Mouse (Mus musculus) liver, embryonic 18 days (tissue): ENCODE measurements around the gene Tcl1b5. TPM values are rescaled to one million over a fixed set of nuclear protein-coding genes. Genes with fewer than 3 reads are reported as not detected.

Experiments used
- polyA plus RNA-seq: library from polyadenylated mRNA; depleted of rRNA; stranded (reverse); fragments of >200 nt; gene quantifications from 2 replicates; pipeline ENCODE4 v1.2.3, GENCODE M21; 2012; rRNA removed

Gene Tcl1b5
- polyA plus RNA-seq, result not detected in 2 replicates

GRCm38 (mm10) chr12:105176044-105176443 lies at the start of gene Tcl1b5:
Gene Tcl1b5, plus strand, starts transcription at chr12:105176344.

GRCm38 (mm10) chr12:105145714-105146113 lies 30.4 kb upstream of the Tcl1b5 start, which contains the start of gene Tcl1b2:
Gene Tcl1b2, plus strand, starts transcription at chr12:105146014.

GRCm38 (mm10) chr12:105159390-105159789 lies 16.8 kb upstream of the Tcl1b5 start, which contains the start of gene Tcl1b1:
Gene Tcl1b1, plus strand, starts transcription at chr12:105159690.

GRCm38 (mm10) chr12:105190743-105191142 lies 14.6 kb downstream of the Tcl1b5 start, which contains the start of gene Tcl1b3:
Gene Tcl1b3, plus strand, starts transcription at chr12:105191043.

GRCm38 (mm10) chr12:105201657-105202056 lies 25.5 kb downstream of the Tcl1b5 start, which contains the start of gene Tcl1b4:
Gene Tcl1b4, plus strand, starts transcription at chr12:105201957.

GRCm38 (mm10) chr12:105222601-105223319 lies 46.6 kb downstream of the Tcl1b5 start, which contains the start of gene Tcl1:
Gene Tcl1, minus strand, starts transcription at chr12:105222793.

Other genes with a start within 250 kb of the Tcl1b5 start
- 2.1 and 2.2 TPM in 2 replicates for gene Syne3, start 166.5 kb upstream of the Tcl1b5 start, polyA plus RNA-seq
- gene Glrx5, start 143.7 kb upstream of the Tcl1b5 start, polyA plus RNA-seq, result 133 and 138 TPM in 2 replicates
- not detected in 2 replicates for gene Tcl1b2, start 30.3 kb upstream of the Tcl1b5 start, polyA plus RNA-seq
- gene Tcl1b1, start 16.7 kb upstream of the Tcl1b5 start, polyA plus RNA-seq, result not detected in 2 replicates
- not detected in 2 replicates for gene Tcl1b3, start 14.7 kb downstream of the Tcl1b5 start, polyA plus RNA-seq
- gene Tcl1b4, start 25.6 kb downstream of the Tcl1b5 start, polyA plus RNA-seq, result not detected in 2 replicates
- not detected in 2 replicates for gene Tcl1, start 46.4 kb downstream of the Tcl1b5 start, polyA plus RNA-seq
- not detected in 2 replicates for gene Tunar, start 157.5 kb downstream of the Tcl1b5 start, polyA plus RNA-seq